ENCODE assay signal across 8 mouse cellular contexts in the genomic region with DNA sequence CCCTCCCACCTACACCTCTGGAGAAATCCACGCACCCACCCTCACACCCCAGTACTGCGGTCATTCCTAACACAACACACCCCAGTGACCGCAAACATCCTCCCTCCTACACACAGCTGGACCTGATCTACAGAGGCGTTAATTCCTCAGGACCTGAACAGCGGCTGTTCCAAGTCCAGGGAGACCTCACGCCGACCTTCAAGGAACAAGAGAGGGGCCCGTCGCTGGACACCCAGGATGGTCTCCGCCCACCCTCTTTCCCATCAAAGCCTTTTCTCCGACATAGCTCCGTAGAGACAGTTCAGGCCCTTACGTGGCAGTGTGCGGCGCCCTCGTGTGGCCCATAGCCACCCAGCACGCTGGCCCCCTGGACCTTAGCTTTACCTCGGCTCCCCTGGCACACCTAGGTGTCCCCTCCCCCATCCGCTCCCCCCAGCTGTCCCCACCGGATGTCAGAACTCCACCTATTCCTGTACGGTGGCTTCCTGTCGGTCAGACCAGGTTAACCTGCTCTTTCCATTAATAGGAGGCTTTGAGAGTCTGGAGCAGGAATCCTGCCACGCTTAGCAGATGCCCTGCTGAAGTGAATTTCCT. TPM values are rescaled to one million over a fixed set of nuclear protein-coding genes. Genes with fewer than 3 reads are reported as not detected.
DNase-seq lines count a peak whose midpoint lies in the region; ATAC-seq and TF ChIP-seq lines count a peak whose summit lies in the region.

No protein-coding gene starts in this region.

- no peaks in the 10 kb centered on the region for H3K27me3 ChIP-seq in CH12.LX (replicated peaks)
- H3K27me3 ChIP-seq in heart, embryonic 16.5 days (ENCODE audit: control insufficient read depth, insufficient read depth, low read length), result no peaks in the 10 kb centered on the region
- H3K27me3 ChIP-seq in liver, postnatal 0 days (ENCODE audit: insufficient read depth, low read length), result no peaks in the 10 kb centered on the region
- H3K27me3 ChIP-seq in neural tube, embryonic 14.5 days (ENCODE audit: control insufficient read depth, insufficient read depth, low read length), result no peaks in the 10 kb centered on the region
- no peaks in the 10 kb centered on the region for H3K27me3 ChIP-seq in testis, adult 2 months (ENCODE audit: control insufficient read depth, insufficient read depth, low read length)

- peak; percentile 73 for TF ChIP-seq RAD21 in CH12.LX (IDR thresholded peaks at IDR 0.05; ENCODE audit: low read depth, low read length)

- peak; percentile 74 for ATAC-seq in heart, embryonic 16.5 days (replicated peaks; ENCODE audit: extremely low read depth, insufficient read depth, low FRiP score)
- ATAC-seq in liver, postnatal 0 days, result peak; percentile 32
- ATAC-seq in neural tube, embryonic 14.5 days (ENCODE audit: low read depth), result peak; percentile 92

- H3K9ac ChIP-seq in CH12.LX (ENCODE audit: insufficient read depth, low read depth), result peak overlapping the region; percentile 24; the same call in 1 of the 2 replicates
- peak overlapping the region; percentile 74 for H3K9ac ChIP-seq in heart, embryonic 16.5 days (ENCODE audit: low read length)
- H3K9ac ChIP-seq in liver, postnatal 0 days (replicated peaks), result peak overlapping the region; percentile 63
- H3K9ac ChIP-seq in neural tube, embryonic 14.5 days (replicated peaks; ENCODE audit: low read depth, low read length), result peak overlapping the region; percentile 45

- H3K9me3 ChIP-seq in CH12.LX (replicated peaks; ENCODE audit: low read length), result no peaks in the 10 kb centered on the region
- H3K9me3 ChIP-seq in heart, embryonic 16.5 days (replicated peaks; ENCODE audit: control insufficient read depth, low read length), result no peaks in the 10 kb centered on the region
- no peaks in the 10 kb centered on the region for H3K9me3 ChIP-seq in liver, postnatal 0 days (ENCODE audit: low read length)
- no peaks in the 10 kb centered on the region for H3K9me3 ChIP-seq in neural tube, embryonic 14.5 days (ENCODE audit: control insufficient read depth, low read length)

- H3K4me2 ChIP-seq in CH12.LX (ENCODE audit: insufficient read depth, low read depth, poor library complexity, severe bottlenecking), result peak overlapping the region; percentile 67
- peak overlapping the region; percentile 90 for H3K4me2 ChIP-seq in heart, embryonic 16.5 days (ENCODE audit: low read depth, low read length)
- H3K4me2 ChIP-seq in liver, postnatal 0 days (ENCODE audit: low read depth, low read length), result peak overlapping the region; percentile 81
- H3K4me2 ChIP-seq in neural tube, embryonic 14.5 days (ENCODE audit: low read depth, low read length), result peak overlapping the region; percentile 69

- H3K4me1 ChIP-seq in CH12.LX (ENCODE audit: control insufficient read depth in 1 of 2, insufficient read depth in 2 of 2), result peaks cover 4 to 38% of the 10 kb centered on the region in 2 experiments
- H3K4me1 ChIP-seq in heart, embryonic 16.5 days (ENCODE audit: control insufficient read depth, insufficient read depth, low read length), result peaks cover 32% of the 10 kb centered on the region
- peaks cover 53% of the 10 kb centered on the region for H3K4me1 ChIP-seq in liver, postnatal 0 days (ENCODE audit: insufficient read depth)
- 0 out of 2 replicates have a peak, but pooled peaks cover 9% of the 10 kb centered on the region for H3K4me1 ChIP-seq in neural tube, embryonic 14.5 days (ENCODE audit: control insufficient read depth, insufficient read depth, low read length)
- peaks cover 10% of the 10 kb centered on the region for H3K4me1 ChIP-seq in testis, adult 2 months (ENCODE audit: control insufficient read depth, insufficient read depth, low read length)

- dilution Hi-C loops in CH12.LX (cut with MboI; ENCODE audit: extremely low pct_ligation_motif_present, extremely low pct_unique_long_range_greater_than_20kb, low sequenced_read_pairs), result no loop called here

- no peaks in the 10 kb centered on the region for H3K79me2 ChIP-seq in CH12.LX (replicated peaks; ENCODE audit: control insufficient read depth, extremely low read depth, insufficient read depth, poor library complexity, severe bottlenecking)

- no peak for TF ChIP-seq POLR2A in CH12.LX (IDR thresholded peaks at IDR 0.05; ENCODE audit: low read depth, low read length)
- no peak for TF ChIP-seq POLR2A in testis, adult 2 months (IDR thresholded peaks at IDR 0.05; ENCODE audit: control insufficient read depth, low read depth, low read length)

- TF ChIP-seq EP300 in CH12.LX (IDR thresholded peaks at IDR 0.05; ENCODE audit: low read length), result no peak
- no peak for TF ChIP-seq EP300 in liver, postnatal 0 days (IDR thresholded peaks at IDR 0.05; ENCODE audit: low read depth)

- TF ChIP-seq CTCF in CH12.LX (conservative IDR thresholded peaks at IDR 0.05 in 1 of 2, IDR thresholded peaks at IDR 0.05 in 1 of 2; ENCODE audit: low read depth in 2 of 2, low read length in 2 of 2), result peak; percentile 13 to 85; a peak in 3 of 4 replicates
- peak; percentile 98 for TF ChIP-seq CTCF in liver, postnatal 0 days (IDR thresholded peaks at IDR 0.05; ENCODE audit: low read depth)
- TF ChIP-seq CTCF in testis, adult 2 months (IDR thresholded peaks at IDR 0.05; ENCODE audit: control insufficient read depth, insufficient read depth, insufficient replicate concordance, low read depth, low read length), result peak; percentile 67; the same call in 1 of the 2 replicates

- WGBS in heart, embryonic 16.5 days, result 3% methylated on average over 23 of the region's 23 CpGs
- WGBS in liver, postnatal 0 days (ENCODE audit: insufficient replicate concordance), result 4% methylated on average over 23 of the region's 23 CpGs
- WGBS in neural tube, embryonic 14.5 days, result 3% methylated on average over 23 of the region's 23 CpGs

- peak overlapping the region; percentile 13 to 53 (median 32) for H3K4me3 ChIP-seq in CH12.LX (replicated peaks in 1 of 3; ENCODE audit: low read depth in 2 of 3, low read length in 2 of 3, poor library complexity in 1 of 3)
- peak overlapping the region; percentile 61 for H3K4me3 ChIP-seq in heart, embryonic 16.5 days (ENCODE audit: low read length)
- H3K4me3 ChIP-seq in liver, postnatal 0 days (ENCODE audit: low read depth, low read length), result peak overlapping the region; percentile 41
- peak overlapping the region; percentile 30 for H3K4me3 ChIP-seq in neural tube, embryonic 14.5 days (ENCODE audit: low read depth, low read length)
- H3K4me3 ChIP-seq in testis, adult 2 months (ENCODE audit: control insufficient read depth, low read depth, low read length), result peak overlapping the region; percentile 2

- in situ Hi-C loops in CH12.LX (cut with MboI; ENCODE audit: low pct_ligation_motif_present, low pct_unique_long_range_greater_than_20kb, low sequenced_read_pairs), result loop anchor here (10.0 kb wide), 1 partner anchor 161 kb away; the partner anchor contains the start of gene Lrig2

- peak; percentile 52 for DNase-seq in CH12.LX (ENCODE audit: extremely low read depth)
- DNase-seq in c-Kit-negative CD71-positive TER-119-positive erythroid progenitor cells, embryonic 14.5 days (ENCODE audit: low read depth, low spot score), result peak; percentile 66
- DNase-seq in fibroblast of lung, adult 2 months (ENCODE audit: low read depth), result peak; percentile 22
- DNase-seq in kidney, postnatal 25 days, result peak; percentile 84 to 86
- DNase-seq in liver, postnatal 0 days, result peak; percentile 84

- H3K36me3 ChIP-seq in CH12.LX (replicated peaks in 1 of 2; ENCODE audit: control insufficient read depth in 1 of 2, insufficient read depth in 1 of 2, low read length in 1 of 2), result no peaks in the 10 kb centered on the region
- no peaks in the 10 kb centered on the region for H3K36me3 ChIP-seq in heart, embryonic 16.5 days (ENCODE audit: control insufficient read depth, insufficient read depth)
- no peaks in the 10 kb centered on the region for H3K36me3 ChIP-seq in liver, postnatal 0 days (replicated peaks; ENCODE audit: insufficient read depth, low read length)
- H3K36me3 ChIP-seq in neural tube, embryonic 14.5 days (ENCODE audit: control insufficient read depth, insufficient read depth, low read length), result no peaks in the 10 kb centered on the region
- H3K36me3 ChIP-seq in testis, adult 2 months (ENCODE audit: control insufficient read depth, insufficient read depth, low read length), result no peaks in the 10 kb centered on the region

- no peak overlapping the region for H3K27ac ChIP-seq in CH12.LX (ENCODE audit: insufficient read depth, low read depth)
- 0 out of 2 replicates have a peak overlapping the region, but pooled peaks have one; percentile 40 for H3K27ac ChIP-seq in heart, embryonic 16.5 days (ENCODE audit: low read length)
- peak overlapping the region; percentile 98 for H3K27ac ChIP-seq in liver, postnatal 0 days (ENCODE audit: low read depth)
- peak overlapping the region; percentile 55; the same call in 1 of the 2 replicates for H3K27ac ChIP-seq in neural tube, embryonic 14.5 days (ENCODE audit: low read depth, low read length)
- no peak overlapping the region for H3K27ac ChIP-seq in testis, adult 2 months (ENCODE audit: control insufficient read depth, insufficient read depth, low read depth, low read length)

TF ChIP-seq in CH12.LX, 34 proteins besides CTCF, POLR2A, EP300 and RAD21 (continues in another document):
- TF ChIP-seq MAX (IDR thresholded peaks at IDR 0.05; ENCODE audit: low read length), result peak; percentile 54
- peak; percentile 33; the same call in 1 of the 2 replicates for TF ChIP-seq MAZ (IDR thresholded peaks at IDR 0.05; ENCODE audit: low read depth, low read length)
- 0 out of 2 replicates have a peak, but pooled peaks have one; percentile 3 for TF ChIP-seq MEF2A (IDR thresholded peaks at IDR 0.05; ENCODE audit: borderline replicate concordance, low read depth, low read length)
- TF ChIP-seq TCF12 (IDR thresholded peaks at IDR 0.05; ENCODE audit: low read depth, low read length), result 0 out of 2 replicates have a peak, but pooled peaks have one; percentile 16
- no peak for TF ChIP-seq ETS1 (conservative IDR thresholded peaks at IDR 0.05; ENCODE audit: low read depth, low read length)
- no peak for TF ChIP-seq USF1 (IDR thresholded peaks at IDR 0.05; ENCODE audit: low read depth, low read length)
- 0 out of 2 replicates have a peak, but pooled peaks have one; percentile 21 for TF ChIP-seq NELFE (IDR thresholded peaks at IDR 0.05; ENCODE audit: low read depth, low read length)
- TF ChIP-seq ELF1 (IDR thresholded peaks at IDR 0.05; ENCODE audit: low read depth, low read length), result no peak
- no peak for TF ChIP-seq ZMIZ1 (IDR thresholded peaks at IDR 0.05; ENCODE audit: low read depth, low read length)
- TF ChIP-seq CHD2 (IDR thresholded peaks at IDR 0.05; ENCODE audit: low read length), result peak; percentile 50; the same call in 1 of the 2 replicates

RNA-seq across cellular contexts. Expression of gene Slc16a1, which starts 36.9 kb away (rescaled TPM):
- total RNA-seq in CH12.LX (2012; rRNA removed), result 60.3 and 80.5 TPM in 2 replicates
- 192 and 199 TPM in 2 replicates for total RNA-seq in CH12.LX (2014; rRNA removed)
- 95.5 and 97.5 TPM in 2 replicates for polyA plus RNA-seq in CH12.LX (2012; ENCODE audit: insufficient read length, low read depth)
- polyA plus RNA-seq in heart, embryonic 16.5 days (2015; fragmentation: Nextera tagmentation; extraction: Ambion mirVana), result 79.9 and 84.1 TPM in 2 replicates
- 62.7 and 69.6 TPM in 2 replicates for polyA plus RNA-seq in liver, postnatal 0 days (2015; fragmentation: Nextera tagmentation; extraction: Ambion mirVana)
- polyA plus RNA-seq in neural tube, embryonic 14.5 days (2014; fragmentation: Nextera tagmentation; extraction: Ambion mirVana), result 7.6 and 10.2 TPM in 2 replicates
- polyA plus RNA-seq in testis, adult 2 months (2012; rRNA removed), result 9.9 and 11.6 TPM in 2 replicates

Comparison
In these comparisons a context has a peak if more than half of its experiments do, and no peak if none do; other contexts are left out.
1. DNase-seq: peak in every context shown above with its lines; median percentile 85 in kidney, postnatal 25 days; 84 in liver, postnatal 0 days; 66 in c-Kit-negative CD71-positive TER-119-positive erythroid progenitor cells, embryonic 14.5 days; 52 in CH12.LX; 22 in fibroblast of lung, adult 2 months.
2. H3K27ac ChIP-seq: peak in heart, embryonic 16.5 days (single experiment), liver, postnatal 0 days (single experiment) and neural tube, embryonic 14.5 days (single experiment); none in CH12.LX (single experiment) and testis, adult 2 months (single experiment).
3. H3K4me3 ChIP-seq: peak in every context shown above with its lines; median percentile 61 in heart, embryonic 16.5 days; 41 in liver, postnatal 0 days; 32 in CH12.LX; 30 in neural tube, embryonic 14.5 days; 2 in testis, adult 2 months.
4. H3K9ac ChIP-seq: peak in every context shown above with its lines; median percentile 74 in heart, embryonic 16.5 days; 63 in liver, postnatal 0 days; 45 in neural tube, embryonic 14.5 days; 24 in CH12.LX.
5. ATAC-seq: peak in every context shown above with its lines; median percentile 92 in neural tube, embryonic 14.5 days; 74 in heart, embryonic 16.5 days; 32 in liver, postnatal 0 days.
6. Peak in every context shown above with its lines, with median percentiles within 50 percentile points of each other: H3K4me2 ChIP-seq and CTCF ChIP-seq.